Mouse (Mus musculus): Measurements from ENCODE around the gene Wdr35. TPM values are rescaled to one million over a fixed set of nuclear protein-coding genes. Genes with fewer than 3 reads are reported as not detected.

Gene Wdr35
- total and polyA plus RNA-seq, 2 experiments from 2014 or later, result 5.5 to 7.9 TPM

GRCm38 (mm10) chr12:9007811-9008210, 34.1 kb downstream of the Wdr35 start:
- Histone ChIP-seq H3K4me1 (ENCODE audit: control insufficient read depth, insufficient read depth) (no peaks in the 10 kb centered on the region), H3K27ac (ENCODE audit: low read depth) (no peak overlapping the region), H3K4me3 (ENCODE audit: low read depth, low read length) (no peak overlapping the region), H3K9ac (replicated peaks; ENCODE audit: low read depth, low read length) (no peak overlapping the region), H3K9me3 (replicated peaks; ENCODE audit: control insufficient read depth, low read length) (no peaks in the 10 kb centered on the region), H3K36me3 (replicated peaks; ENCODE audit: control insufficient read depth, insufficient read depth, low read length) (peaks cover 4% of the 10 kb centered on the region; the same call in 1 of the 2 replicates), H3K27me3 (ENCODE audit: control insufficient read depth, insufficient read depth, low read length) (no peaks in the 10 kb centered on the region), H3K4me2 (ENCODE audit: low read depth, low read length) (no peak overlapping the region)
- ATAC-seq (ENCODE audit: insufficient read depth, low read depth), result no peak
- TF ChIP-seq CTCF (IDR thresholded peaks at IDR 0.05; ENCODE audit: low read depth) (no peak), EP300 (IDR thresholded peaks at IDR 0.05; ENCODE audit: low read depth) (no peak)
- DNase-seq (ENCODE audit: low spot score), result no peak
- 85% methylated on average over 6 of the region's 6 CpGs for WGBS

- H3K4me3 ChIP-seq (ENCODE audit: low read depth, low read length), result no peak overlapping the region
- no peak overlapping the region for H3K4me2 ChIP-seq (ENCODE audit: low read depth, low read length)
- no peak overlapping the region for H3K27ac ChIP-seq (ENCODE audit: low read depth)
- H3K9ac ChIP-seq (replicated peaks; ENCODE audit: low read depth, low read length), result no peak overlapping the region
- H3K36me3 ChIP-seq (replicated peaks; ENCODE audit: control insufficient read depth, insufficient read depth, low read length), result peaks cover 6% of the 10 kb centered on the region; the same call in 1 of the 2 replicates
- 58% methylated on average over 4 of the region's 4 CpGs for WGBS
- DNase-seq (ENCODE audit: low spot score) (no peak), ATAC-seq (ENCODE audit: insufficient read depth, low read depth) (no peak)
- H3K27me3 ChIP-seq (ENCODE audit: control insufficient read depth, insufficient read depth, low read length), result no peaks in the 10 kb centered on the region
- H3K4me1 ChIP-seq (ENCODE audit: control insufficient read depth, insufficient read depth), result no peaks in the 10 kb centered on the region
- no peaks in the 10 kb centered on the region for H3K9me3 ChIP-seq (replicated peaks; ENCODE audit: control insufficient read depth, low read length)
- no peak for TF ChIP-seq EP300 (IDR thresholded peaks at IDR 0.05; ENCODE audit: low read depth)
- no peak for TF ChIP-seq CTCF (IDR thresholded peaks at IDR 0.05; ENCODE audit: low read depth)
These were observed 36.6 kb downstream of the Wdr35 start for GRCm38 (mm10) chr12:9010311-9010710.

- Histone ChIP-seq H3K4me1 (ENCODE audit: control insufficient read depth, insufficient read depth) (no peaks in the 10 kb centered on the region), H3K27me3 (ENCODE audit: control insufficient read depth, insufficient read depth, low read length) (no peaks in the 10 kb centered on the region), H3K4me2 (ENCODE audit: low read depth, low read length) (no peak overlapping the region), H3K4me3 (ENCODE audit: low read depth, low read length) (no peak overlapping the region), H3K36me3 (replicated peaks; ENCODE audit: control insufficient read depth, insufficient read depth, low read length) (peaks cover 17% of the 10 kb centered on the region), H3K27ac (ENCODE audit: low read depth) (no peak overlapping the region), H3K9me3 (replicated peaks; ENCODE audit: control insufficient read depth, low read length) (no peaks in the 10 kb centered on the region), H3K9ac (replicated peaks; ENCODE audit: low read depth, low read length) (no peak overlapping the region)
- no peak for TF ChIP-seq CTCF (IDR thresholded peaks at IDR 0.05; ENCODE audit: low read depth)
- no peak for TF ChIP-seq EP300 (IDR thresholded peaks at IDR 0.05; ENCODE audit: low read depth)
- no peak for DNase-seq (ENCODE audit: low spot score)
- no peak for ATAC-seq (ENCODE audit: insufficient read depth, low read depth)
- WGBS, result 90% methylated on average over 9 of the region's 9 CpGs
These were observed 42.7 kb downstream of the Wdr35 start for GRCm38 (mm10) chr12:9016376-9016775.

GRCm38 (mm10) chr12:9020431-9020830, 46.7 kb downstream of the Wdr35 start:
- WGBS, result 91% methylated on average over 8 of the region's 8 CpGs
- TF ChIP-seq EP300 (IDR thresholded peaks at IDR 0.05; ENCODE audit: low read depth) (no peak), CTCF (IDR thresholded peaks at IDR 0.05; ENCODE audit: low read depth) (no peak)

GRCm38 (mm10) chr12:9020986-9021385, 47.3 kb downstream of the Wdr35 start:
- DNase-seq (ENCODE audit: low spot score), result no peak
- no peaks in the 10 kb centered on the region for H3K9me3 ChIP-seq (replicated peaks; ENCODE audit: control insufficient read depth, low read length)
- WGBS, result 55% methylated on average over 3 of the region's 3 CpGs
- H3K36me3 ChIP-seq (replicated peaks; ENCODE audit: control insufficient read depth, insufficient read depth, low read length), result peaks cover 10% of the 10 kb centered on the region
- no peaks in the 10 kb centered on the region for H3K27me3 ChIP-seq (ENCODE audit: control insufficient read depth, insufficient read depth, low read length)
- ATAC-seq (ENCODE audit: insufficient read depth, low read depth), result no peak
- H3K4me1 ChIP-seq (ENCODE audit: control insufficient read depth, insufficient read depth), result no peaks in the 10 kb centered on the region
- no peak overlapping the region for H3K9ac ChIP-seq (replicated peaks; ENCODE audit: low read depth, low read length)
- H3K4me2 ChIP-seq (ENCODE audit: low read depth, low read length), result no peak overlapping the region
- no peak overlapping the region for H3K27ac ChIP-seq (ENCODE audit: low read depth)
- H3K4me3 ChIP-seq (ENCODE audit: low read depth, low read length), result no peak overlapping the region
- no peak for TF ChIP-seq CTCF (IDR thresholded peaks at IDR 0.05; ENCODE audit: low read depth)
- no peak for TF ChIP-seq EP300 (IDR thresholded peaks at IDR 0.05; ENCODE audit: low read depth)

More at GRCm38 (mm10) chr12:9020431-9020830, 46.7 kb downstream of the Wdr35 start:
- ATAC-seq (ENCODE audit: insufficient read depth, low read depth) (no peak), DNase-seq (ENCODE audit: low spot score) (no peak)
- H3K4me1 ChIP-seq (ENCODE audit: control insufficient read depth, insufficient read depth), result no peaks in the 10 kb centered on the region
- no peaks in the 10 kb centered on the region for H3K9me3 ChIP-seq (replicated peaks; ENCODE audit: control insufficient read depth, low read length)
- H3K4me2 ChIP-seq (ENCODE audit: low read depth, low read length), result no peak overlapping the region
- no peaks in the 10 kb centered on the region for H3K27me3 ChIP-seq (ENCODE audit: control insufficient read depth, insufficient read depth, low read length)
- no peak overlapping the region for H3K4me3 ChIP-seq (ENCODE audit: low read depth, low read length)
- H3K9ac ChIP-seq (replicated peaks; ENCODE audit: low read depth, low read length), result no peak overlapping the region
- H3K27ac ChIP-seq (ENCODE audit: low read depth), result no peak overlapping the region
- peaks cover 10% of the 10 kb centered on the region for H3K36me3 ChIP-seq (replicated peaks; ENCODE audit: control insufficient read depth, insufficient read depth, low read length)

- H3K9me3 ChIP-seq (replicated peaks; ENCODE audit: control insufficient read depth, low read length), result no peaks in the 10 kb centered on the region
- TF ChIP-seq CTCF (IDR thresholded peaks at IDR 0.05; ENCODE audit: low read depth) (peak; percentile 33; the same call in 1 of the 2 replicates), EP300 (IDR thresholded peaks at IDR 0.05; ENCODE audit: low read depth) (no peak)
- H3K4me1 ChIP-seq (ENCODE audit: control insufficient read depth, insufficient read depth), result no peaks in the 10 kb centered on the region
- ATAC-seq (ENCODE audit: insufficient read depth, low read depth) (no peak), DNase-seq (ENCODE audit: low spot score) (no peak)
- H3K27ac ChIP-seq (ENCODE audit: low read depth), result no peak overlapping the region
- H3K4me2 ChIP-seq (ENCODE audit: low read depth, low read length), result no peak overlapping the region
- no peaks in the 10 kb centered on the region for H3K27me3 ChIP-seq (ENCODE audit: control insufficient read depth, insufficient read depth, low read length)
- no peak overlapping the region for H3K4me3 ChIP-seq (ENCODE audit: low read depth, low read length)
- WGBS, result 44% methylated on average over 4 of the region's 4 CpGs
- peaks cover 5% of the 10 kb centered on the region; the same call in 1 of the 2 replicates for H3K36me3 ChIP-seq (replicated peaks; ENCODE audit: control insufficient read depth, insufficient read depth, low read length)
- H3K9ac ChIP-seq (replicated peaks; ENCODE audit: low read depth, low read length), result no peak overlapping the region
These were observed 49.3 kb downstream of the Wdr35 start for GRCm38 (mm10) chr12:9023031-9023430.
